Mouse (Mus musculus): Measurements from ENCODE around the gene Gm21974.

DNA sequence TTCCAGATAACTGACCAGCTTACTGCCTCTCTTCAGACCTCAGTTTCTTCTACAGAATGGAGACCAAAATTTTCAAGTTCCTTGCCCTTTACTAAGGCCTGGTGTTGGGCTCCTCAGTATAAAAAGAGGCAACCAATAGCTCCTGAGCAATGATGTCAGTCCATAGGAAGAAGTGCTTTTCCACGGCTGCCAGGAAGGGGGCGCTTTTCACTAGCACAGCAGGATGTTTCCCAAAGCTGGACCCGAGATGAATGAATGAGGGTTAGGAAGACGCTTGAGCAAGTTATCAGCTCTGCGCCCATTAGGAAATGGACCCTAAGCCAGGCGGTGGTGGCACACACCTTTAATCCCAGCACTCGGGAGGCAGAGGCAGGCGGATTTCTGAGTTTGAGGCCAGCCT lies 26.3 kb upstream of the Gm21974 start:
- TF ChIP-seq CTCF (conservative IDR thresholded peaks at IDR 0.05; ENCODE audit: low read length) (no peak), NANOG (IDR thresholded peaks at IDR 0.05; ENCODE audit: borderline replicate concordance, low read length) (no peak)

Data from E14TG2a.4 (cell line).